Mouse (Mus musculus) ES-E14 (cell line): ENCODE measurements around the gene Slc1a1. TPM values are rescaled to one million over a fixed set of nuclear protein-coding genes. Genes with fewer than 3 reads are reported as not detected.

Source experiments
- DNase-seq: peaks from one replicate; pipeline ENCODE4 v3.0.0-alpha.2; 2013; ENCODE audit warnings: low read depth, low spot score
- H3K27ac ChIP-seq: 2 replicates; pipeline ENCODE4 v1.5.1; 2012; ENCODE audit warnings: low read depth, mild to moderate bottlenecking, low read length, moderate library complexity, mixed read lengths; ENCODE audit not compliant: poor library complexity, insufficient read depth, severe bottlenecking
- H3K36me3 ChIP-seq: 2 replicates; pipeline ENCODE4 v1.6.1; 2012; ENCODE audit warnings: mild to moderate bottlenecking, low read length, moderate library complexity, mixed read lengths; ENCODE audit not compliant: control insufficient read depth, poor library complexity, insufficient read depth, severe bottlenecking
- H3K4me1 ChIP-seq, 2 experiments: fragments of 150-350 bp in 1 of 2; sonication (generic) in 1 of 2; 2 replicates each; pipeline ENCODE4 v1.6.1; 2012; ENCODE audit warnings: low read length in 2 of 2, mild to moderate bottlenecking in 1 of 2, mixed read lengths in 1 of 2; ENCODE audit not compliant: control insufficient read depth in 2 of 2, insufficient read depth in 2 of 2, poor library complexity in 1 of 2
- H3K4me3 ChIP-seq, 2 experiments: fragments of 150-350 bp in 1 of 2; sonication (generic) in 1 of 2; 2 replicates each; pipeline ENCODE4 v1.5.1; 2012; ENCODE audit warnings: low read length in 2 of 2, low read depth in 1 of 2, mild to moderate bottlenecking in 1 of 2, mixed read lengths in 1 of 2; ENCODE audit not compliant: insufficient read depth in 1 of 2, poor library complexity in 1 of 2, severe bottlenecking in 1 of 2
- H3K9ac ChIP-seq: 2 replicates; pipeline ENCODE4 v1.6.1; 2012; ENCODE audit warnings: low read depth, mild to moderate bottlenecking, low read length, mixed read lengths; ENCODE audit not compliant: poor library complexity, insufficient read depth, severe bottlenecking
- H3K9me3 ChIP-seq: fragments of 150-350 bp; sonication (generic); 2 replicates; pipeline ENCODE4 v1.6.1; 2012; ENCODE audit warnings: low read depth, mild to moderate bottlenecking, low read length; ENCODE audit not compliant: control insufficient read depth, insufficient read depth
- CHD2 ChIP-seq: IDR thresholded peaks from 2 replicates; pipeline ENCODE4 v1.6.1; 2014; ENCODE audit warnings: mild to moderate bottlenecking, low read depth, low read length, inconsistent platforms
- HCFC1 ChIP-seq: IDR thresholded peaks from 2 replicates; pipeline ENCODE4 v1.6.1; 2012; ENCODE audit warnings: low read length, inconsistent platforms, borderline replicate concordance; ENCODE audit not compliant: insufficient read depth
- MAFK ChIP-seq: IDR thresholded peaks from 2 replicates; pipeline ENCODE4 v1.6.1; 2014; ENCODE audit warnings: mild to moderate bottlenecking, low read depth, low read length, inconsistent platforms; ENCODE audit not compliant: insufficient read depth
- ZC3H11A ChIP-seq: IDR thresholded peaks from 2 replicates; pipeline ENCODE4 v1.6.1; 2012; ENCODE audit warnings: low read depth, mild to moderate bottlenecking, inconsistent platforms, low read length, borderline replicate concordance
- ZNF384 ChIP-seq: IDR thresholded peaks from 2 replicates; pipeline ENCODE4 v1.6.1; 2012; ENCODE audit warnings: low read depth, low read length, inconsistent platforms
- in situ Hi-C, 2 experiments: fragments of 600-800 bp; cut with MboI; formaldehyde crosslinking; loops; one replicate each; pipeline ENCODE4 v1.15.1; 2025; ENCODE audit warnings: low sequenced_read_pairs in 2 of 2, inconsistent platforms in 1 of 2; ENCODE audit not compliant: unreplicated experiment in 2 of 2
- total RNA-seq: library from RNA; depleted of rRNA; stranded (reverse); fragments of 300-350 nt; gene quantifications from 2 replicates; pipeline ENCODE4 v1.2.3, GENCODE M21; 2012

Gene Slc1a1
- total RNA-seq, 1 experiment = 5.0 TPM

DNA sequence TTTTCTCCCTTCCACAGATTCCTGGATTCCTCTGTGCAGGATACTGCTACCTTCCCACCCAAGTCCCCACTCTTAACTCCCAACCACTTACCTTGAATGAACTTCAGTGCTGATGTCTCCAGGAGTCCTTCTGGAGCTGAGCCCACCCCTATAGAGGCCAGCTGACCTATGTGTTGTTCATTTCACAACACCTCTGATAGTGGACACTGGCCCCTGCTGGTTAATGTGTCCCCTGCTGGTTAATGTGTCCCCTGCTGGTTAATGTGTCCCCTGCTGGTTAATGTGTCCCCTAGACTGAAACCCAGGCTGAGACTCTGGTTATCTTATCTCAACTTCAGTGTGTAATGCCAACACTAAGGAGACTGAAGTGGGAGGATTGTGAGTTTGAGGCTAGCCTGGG lies 94.2 kb downstream of the Slc1a1 start:
- Histone ChIP-seq H3K4me3 (no peak overlapping the region), H3K9ac (no peak overlapping the region), H3K36me3 (no peaks in the 10 kb centered on the region), H3K4me1 (no peaks in the 10 kb centered on the region), H3K27ac (no peak overlapping the region), H3K9me3 (no peaks in the 10 kb centered on the region)
- in situ Hi-C loops = no loop called here
- no peak for DNase-seq
- TF ChIP-seq HCFC1 (no peak), MAFK (no peak), ZNF384 (no peak)

DNA sequence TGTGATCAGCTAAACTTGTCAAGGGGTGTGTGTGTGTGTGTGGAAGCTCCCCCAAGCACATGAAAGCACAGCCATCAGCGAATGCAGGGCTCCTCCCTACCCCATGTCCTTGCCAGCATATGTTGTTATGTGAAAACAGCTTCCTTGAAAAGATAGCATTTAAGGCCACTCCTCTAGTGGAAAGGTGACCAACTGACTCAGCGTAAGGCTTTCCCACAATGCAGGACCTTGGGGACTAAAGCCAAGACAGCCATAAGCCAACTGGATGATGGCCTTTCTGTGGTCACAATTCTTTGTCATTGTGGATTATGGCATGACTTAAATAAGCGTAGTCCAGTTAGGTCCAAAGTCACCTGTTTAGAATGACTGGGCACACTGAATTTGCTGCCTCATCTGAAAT lies 100.0 kb downstream of the Slc1a1 start:
- TF ChIP-seq MAFK (no peak), ZC3H11A (no peak)
- no peak for DNase-seq
- no peaks in the 10 kb centered on the region for H3K36me3 ChIP-seq
- H3K9ac ChIP-seq = no peak overlapping the region
- H3K27ac ChIP-seq = no peak overlapping the region
- in situ Hi-C loops = no loop called here
- no peaks in the 10 kb centered on the region for H3K9me3 ChIP-seq
- no peak overlapping the region for H3K4me3 ChIP-seq
- no peaks in the 10 kb centered on the region for H3K4me1 ChIP-seq

DNA sequence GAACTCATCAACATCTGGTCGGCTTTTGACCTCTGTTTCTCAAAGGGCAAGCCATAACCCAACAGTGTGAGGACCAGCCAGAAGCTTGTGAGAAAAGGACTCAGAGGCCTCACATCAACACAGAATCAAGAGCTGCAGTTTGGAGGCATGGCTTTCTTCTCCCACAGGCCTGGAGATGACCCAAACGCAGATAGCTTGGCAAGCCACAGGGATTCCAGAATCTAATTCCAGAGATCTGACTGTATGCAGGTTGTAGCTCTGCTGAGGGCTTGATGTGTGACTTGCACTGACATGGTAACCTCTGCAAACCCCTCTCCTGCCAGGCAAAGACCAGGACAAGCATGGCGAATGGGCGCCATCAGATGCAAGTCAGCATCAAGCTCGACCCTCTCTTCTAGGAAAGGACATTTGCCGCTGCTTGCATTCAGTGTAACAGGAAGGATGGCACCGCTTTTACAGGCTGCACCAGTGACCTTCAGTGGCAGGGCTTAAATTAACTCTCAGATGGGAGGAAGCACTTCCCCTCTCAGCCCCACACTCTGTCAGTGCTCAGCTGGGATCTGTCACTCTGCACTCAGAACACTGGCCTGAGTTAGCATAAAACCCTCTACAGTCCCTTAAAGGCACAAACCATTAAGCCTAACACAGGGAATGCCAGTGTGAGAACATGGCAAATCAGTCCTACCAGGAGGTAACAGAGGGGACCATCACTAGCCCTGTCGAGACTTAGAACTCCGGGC lies 105.5 kb downstream of the Slc1a1 start:
- TF ChIP-seq ZC3H11A (no peak), ZNF384 (no peak), HCFC1 (no peak)
- no peak overlapping the region for H3K27ac ChIP-seq
- H3K36me3 ChIP-seq = no peaks in the 10 kb centered on the region
- no peak overlapping the region for H3K9ac ChIP-seq
- H3K9me3 ChIP-seq = no peaks in the 10 kb centered on the region
- no peak for DNase-seq
- no peak overlapping the region for H3K4me3 ChIP-seq
- in situ Hi-C loops = no loop called here
- no peaks in the 10 kb centered on the region for H3K4me1 ChIP-seq

DNA sequence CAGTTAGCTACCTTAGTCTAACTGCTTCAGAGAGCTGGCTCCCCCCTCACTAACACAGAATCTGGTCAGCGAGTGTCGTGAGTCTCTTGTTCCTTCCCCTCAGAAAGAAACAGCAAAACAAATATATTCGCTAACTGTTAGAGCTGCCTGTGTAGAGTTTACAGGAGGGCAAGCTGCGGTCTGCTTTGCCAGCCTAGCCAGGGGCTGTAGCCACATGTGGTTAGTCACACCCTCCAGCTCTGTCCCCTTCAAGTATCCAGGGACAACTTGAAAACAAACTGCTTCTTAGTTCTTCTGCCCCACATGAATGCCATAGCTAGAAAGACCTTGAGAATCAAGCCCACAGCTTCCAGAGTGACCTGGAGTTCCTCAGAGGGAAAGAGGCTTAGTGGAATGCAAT lies 106.4 kb downstream of the Slc1a1 start:
- Histone ChIP-seq H3K27ac (no peak overlapping the region), H3K9ac (no peak overlapping the region), H3K4me3 (no peak overlapping the region), H3K9me3 (no peaks in the 10 kb centered on the region), H3K4me1 (no peaks in the 10 kb centered on the region), H3K36me3 (no peaks in the 10 kb centered on the region)
- in situ Hi-C loops = no loop called here
- TF ChIP-seq MAFK (no peak), CHD2 (no peak), ZNF384 (no peak), HCFC1 (no peak), ZC3H11A (no peak)
- DNase-seq = no peak

DNA sequence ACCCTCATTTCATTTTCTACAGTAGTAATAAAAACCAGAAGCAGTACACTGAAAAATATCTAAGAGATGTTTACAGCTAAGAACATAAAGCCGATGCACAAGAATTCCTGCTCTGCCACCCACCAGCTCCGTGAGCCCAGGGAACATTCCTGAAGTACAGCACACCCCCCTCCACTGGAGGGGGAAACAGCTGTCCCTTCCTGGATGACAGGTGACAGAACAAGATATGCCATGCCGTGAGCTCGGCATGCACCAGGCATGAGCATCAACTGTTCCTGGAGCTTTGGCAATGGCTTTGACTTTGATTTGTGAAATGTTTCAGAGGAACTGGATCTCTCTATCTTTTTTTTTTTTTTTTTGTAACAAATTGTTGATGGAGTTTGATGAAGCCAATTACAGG lies 111.9 kb downstream of the Slc1a1 start:
- Histone ChIP-seq H3K4me1 (no peaks in the 10 kb centered on the region), H3K9me3 (no peaks in the 10 kb centered on the region), H3K36me3 (no peaks in the 10 kb centered on the region), H3K27ac (no peak overlapping the region), H3K9ac (no peak overlapping the region), H3K4me3 (no peak overlapping the region)
- no peak for TF ChIP-seq CHD2
- DNase-seq = no peak
- in situ Hi-C loops = no loop called here
